Mouse (Mus musculus) hindbrain, embryonic 11.5 days (tissue): ENCODE data around the gene Inha. TPM values are rescaled to one million over a fixed set of nuclear protein-coding genes. Genes with fewer than 3 reads are reported as not detected.

ENCODE experiments used
- ATAC-seq: fragments of 200-750 bp; cut with Nextera tagmentation; 2 replicates; pipeline ENCODE4 v1.8.0; 2017; ENCODE audit warnings: mild to moderate bottlenecking, moderate TSS enrichment, moderate library complexity; ENCODE audit not compliant: low FRiP score
- DNase-seq: peaks from one replicate; pipeline ENCODE4 v3.0.0-alpha.2; 2015; ENCODE audit warnings: low spot score
- H3K27ac ChIP-seq: fragments of 300-500 bp; sonication (generic); 2 replicates; pipeline ENCODE4 v1.5.1; 2014; ENCODE audit warnings: mild to moderate bottlenecking, low read depth, low read length
- H3K27me3 ChIP-seq: fragments of 300-500 bp; sonication (generic); 2 replicates; pipeline ENCODE4 v1.6.1; 2014; ENCODE audit warnings: mild to moderate bottlenecking, low read length, moderate library complexity, mixed read lengths; ENCODE audit not compliant: control insufficient read depth, insufficient read depth
- H3K36me3 ChIP-seq: fragments of 300-500 bp; sonication (generic); 2 replicates; pipeline ENCODE4 v1.6.1; 2014; ENCODE audit warnings: mild to moderate bottlenecking, low read length, moderate library complexity, mixed read lengths; ENCODE audit not compliant: control insufficient read depth, insufficient read depth
- H3K4me1 ChIP-seq: fragments of 300-500 bp; sonication (generic); replicated peaks from 2 replicates; pipeline ENCODE4 v1.6.1; 2014; ENCODE audit warnings: low read length, mixed read lengths; ENCODE audit not compliant: control insufficient read depth, insufficient read depth
- H3K4me2 ChIP-seq: fragments of 300-500 bp; sonication (generic); replicated peaks from 2 replicates; pipeline ENCODE4 v1.6.1; 2014; ENCODE audit warnings: mild to moderate bottlenecking, low read depth, low read length
- H3K4me3 ChIP-seq: fragments of 300-500 bp; sonication (generic); 2 replicates; pipeline ENCODE4 v1.5.1; 2014; ENCODE audit warnings: low read depth, low read length
- H3K9ac ChIP-seq: fragments of 300-500 bp; sonication (generic); 2 replicates; pipeline ENCODE4 v1.6.1; 2014; ENCODE audit warnings: low read depth, low read length
- H3K9me3 ChIP-seq: fragments of 300-500 bp; sonication (generic); 2 replicates; pipeline ENCODE4 v1.6.1; 2016; ENCODE audit warnings: low read length; ENCODE audit not compliant: control insufficient read depth
- WGBS: fragments of 180-500 bp; shearing (Covaris S2); extraction: QIAGEN DNeasy Blood & Tissue Kit; methylation state at CpG from one replicate; pipeline ENCODE4 v1.1.7; 2014; 5-methylcytosine and 5-hydroxymethylcytosine counted together
- polyA plus RNA-seq: library from polyadenylated mRNA; unstranded; fragments of >200 nt; fragmentation: Nextera tagmentation; extraction: Ambion mirVana; gene quantifications from 2 replicates; pipeline ENCODE4 v1.2.1, GENCODE M21; 2014

Inha gene
- polyA plus RNA-seq, 1 experiment from 2014 or later = 2.0 TPM

- Histone ChIP-seq H3K27me3 (peaks cover 29% of the 10 kb centered on the region), H3K36me3 (peaks cover 3% of the 10 kb centered on the region; the same call in 1 of the 2 replicates), H3K4me1 (0 out of 2 replicates have a peak, but pooled peaks cover 3% of the 10 kb centered on the region), H3K4me2 (no peak overlapping the region; the same call in 1 of the 2 replicates), H3K9ac (no peak overlapping the region), H3K4me3 (peak overlapping the region; percentile 88; the same call in 1 of the 2 replicates), H3K9me3 (no peaks in the 10 kb centered on the region), H3K27ac (no peak overlapping the region)
- ATAC-seq = no peak
- no peak for DNase-seq
- 89% methylated on average over 7 of the region's 7 CpGs for WGBS
Observed at GRCm38 (mm10) chr1:75480735-75481134, 26.1 kb upstream of the Inha start.

- Histone ChIP-seq H3K27ac (no peak overlapping the region), H3K9me3 (no peaks in the 10 kb centered on the region), H3K36me3 (peaks cover 3% of the 10 kb centered on the region; the same call in 1 of the 2 replicates), H3K9ac (no peak overlapping the region), H3K27me3 (peaks cover 52% of the 10 kb centered on the region), H3K4me1 (peaks cover 2% of the 10 kb centered on the region; the same call in 1 of the 2 replicates), H3K4me3 (peak overlapping the region; percentile 43; the same call in 1 of the 2 replicates), H3K4me2 (peak overlapping the region; percentile 85)
- peak; percentile 15; the same call in 1 of the 2 replicates for ATAC-seq
- WGBS = 6% methylated on average over 24 of the region's 24 CpGs
- no peak for DNase-seq
Observed at GRCm38 (mm10) chr1:75486561-75486960, 20.3 kb upstream of the Inha start.

- peaks cover 52% of the 10 kb centered on the region for H3K27me3 ChIP-seq
- H3K27ac ChIP-seq = no peak overlapping the region
- ATAC-seq (peak; percentile 36; the same call in 1 of the 2 replicates), DNase-seq (peak; percentile 43)
- H3K36me3 ChIP-seq = peaks cover 3% of the 10 kb centered on the region; the same call in 1 of the 2 replicates
- WGBS = under 1% methylated on average over 13 of the region's 13 CpGs
- no peaks in the 10 kb centered on the region for H3K9me3 ChIP-seq
- H3K4me1 ChIP-seq = peaks cover 2% of the 10 kb centered on the region; the same call in 1 of the 2 replicates
- peak overlapping the region; percentile 43 for H3K4me3 ChIP-seq
- peak overlapping the region; percentile 85 for H3K4me2 ChIP-seq
- H3K9ac ChIP-seq = peak overlapping the region; percentile 28; the same call in 1 of the 2 replicates
Observed at GRCm38 (mm10) chr1:75487040-75487404, 19.9 kb upstream of the Inha start.

- DNase-seq (peak; percentile 82), ATAC-seq (peak; percentile 70)
- H3K9me3 ChIP-seq = no peaks in the 10 kb centered on the region
- peaks cover 2% of the 10 kb centered on the region; the same call in 1 of the 2 replicates for H3K4me1 ChIP-seq
- peaks cover 3% of the 10 kb centered on the region; the same call in 1 of the 2 replicates for H3K36me3 ChIP-seq
- H3K4me2 ChIP-seq = peak overlapping the region; percentile 85
- under 1% methylated on average over 61 of the region's 62 CpGs for WGBS
- H3K27me3 ChIP-seq = peaks cover 53% of the 10 kb centered on the region
- no peak overlapping the region for H3K27ac ChIP-seq
- H3K4me3 ChIP-seq = peak overlapping the region; percentile 43
- H3K9ac ChIP-seq = peak overlapping the region; percentile 28; the same call in 1 of the 2 replicates
Observed at GRCm38 (mm10) chr1:75487405-75488161, 19.3 kb upstream of the Inha start.

GRCm38 (mm10) chr1:75490785-75491551 is 15.9 kb upstream of the Inha start:
- Histone ChIP-seq H3K4me2 (no peak overlapping the region), H3K36me3 (no peaks in the 10 kb centered on the region), H3K4me3 (no peak overlapping the region), H3K27me3 (peaks cover 30% of the 10 kb centered on the region), H3K9me3 (no peaks in the 10 kb centered on the region), H3K9ac (no peak overlapping the region), H3K27ac (no peak overlapping the region), H3K4me1 (peaks cover 2% of the 10 kb centered on the region; the same call in 1 of the 2 replicates)
- ATAC-seq (no peak), DNase-seq (no peak)
- 81% methylated on average over 33 of the region's 34 CpGs for WGBS

- no peak overlapping the region for H3K4me2 ChIP-seq
- H3K27me3 ChIP-seq = peaks cover 16% of the 10 kb centered on the region
- DNase-seq = no peak
- H3K9ac ChIP-seq = no peak overlapping the region
- 34% methylated on average over 24 of the region's 24 CpGs for WGBS
- H3K9me3 ChIP-seq = no peaks in the 10 kb centered on the region
- no peak for ATAC-seq
- no peaks in the 10 kb centered on the region for H3K36me3 ChIP-seq
- H3K4me1 ChIP-seq = no peaks in the 10 kb centered on the region
- H3K4me3 ChIP-seq = no peak overlapping the region
- no peak overlapping the region for H3K27ac ChIP-seq
Observed at GRCm38 (mm10) chr1:75492579-75493170, 14.2 kb upstream of the Inha start.

- H3K27me3 ChIP-seq = peaks cover 3% of the 10 kb centered on the region
- H3K36me3 ChIP-seq = no peaks in the 10 kb centered on the region
- H3K4me2 ChIP-seq = no peak overlapping the region
Observed at GRCm38 (mm10) chr1:75494878-75495548, 11.9 kb upstream of the Inha start.

GRCm38 (mm10) chr1:75498897-75499296 is 8.0 kb upstream of the Inha start:
- Histone ChIP-seq H3K9me3 (no peaks in the 10 kb centered on the region), H3K4me2 (no peak overlapping the region), H3K4me1 (no peaks in the 10 kb centered on the region), H3K27ac (no peak overlapping the region), H3K36me3 (no peaks in the 10 kb centered on the region), H3K27me3 (no peaks in the 10 kb centered on the region), H3K4me3 (no peak overlapping the region), H3K9ac (no peak overlapping the region)
- DNase-seq (no peak), ATAC-seq (no peak)
- 85% methylated on average over 4 of the region's 4 CpGs for WGBS

More at GRCm38 (mm10) chr1:75494878-75495548, 11.9 kb upstream of the Inha start:
- DNase-seq (peak; percentile 69), ATAC-seq (no peak)
- Histone ChIP-seq H3K9ac (peak overlapping the region; percentile 2; the same call in 1 of the 2 replicates), H3K4me3 (no peak overlapping the region), H3K9me3 (no peaks in the 10 kb centered on the region), H3K4me1 (no peaks in the 10 kb centered on the region), H3K27ac (no peak overlapping the region)
- 49% methylated on average over 12 of the region's 12 CpGs for WGBS
